Mouse (Mus musculus) E14TG2a.4 (cell line): Measurements from ENCODE around the gene Jup.

Experiments
- CTCF ChIP-seq: conservative IDR thresholded peaks from 2 replicates; pipeline ENCODE4 v1.5.1; 2014; ENCODE audit warnings: low read length
- NANOG ChIP-seq: IDR thresholded peaks from 2 replicates; pipeline ENCODE4 v1.6.1; 2014; ENCODE audit warnings: borderline replicate concordance, low read length, mixed read lengths
- POU5F1 ChIP-seq: IDR thresholded peaks from 2 replicates; pipeline ENCODE4 v1.6.1; 2014; ENCODE audit warnings: low read length, borderline replicate concordance

DNA sequence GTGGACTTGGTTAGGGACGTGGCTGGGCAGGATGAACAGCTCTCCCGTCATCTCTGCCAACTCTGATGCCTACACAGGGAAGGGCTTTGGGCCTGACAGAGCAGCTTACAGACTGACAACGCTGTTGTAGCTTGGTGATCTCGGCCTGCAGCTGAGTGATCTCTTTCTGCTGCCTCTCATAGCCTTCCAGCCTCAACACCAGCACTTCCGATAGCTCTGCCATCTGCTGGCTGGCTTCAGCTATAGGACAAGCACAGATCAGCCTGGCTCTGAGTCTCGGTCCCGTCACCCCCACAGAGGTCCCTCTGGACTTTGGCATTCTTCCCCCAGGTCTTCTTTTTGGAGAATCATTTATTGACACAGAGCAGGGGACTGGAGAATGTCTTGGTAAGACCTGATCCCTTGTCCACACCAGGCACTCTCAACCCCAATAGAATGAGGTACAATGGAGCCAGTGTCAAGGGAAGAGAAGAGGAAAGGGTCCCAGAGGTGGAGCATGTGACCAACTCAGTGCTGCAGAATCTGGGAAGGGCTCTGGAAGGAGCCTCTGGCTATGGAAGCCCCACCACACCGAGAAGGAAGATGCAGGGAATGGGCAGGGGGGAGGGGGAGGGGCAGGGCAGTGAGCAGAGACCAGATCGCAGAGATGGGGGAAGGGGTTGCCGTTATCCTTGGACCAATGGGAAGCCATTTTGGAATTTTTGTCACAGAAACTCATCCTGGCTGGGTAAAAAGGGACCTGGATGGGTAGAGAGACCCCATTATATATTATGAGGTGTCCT is 45.3 kb downstream of the Jup start:
- TF ChIP-seq CTCF: no peak; the same call in 1 of the 2 replicates
- TF ChIP-seq POU5F1: no peak
- TF ChIP-seq NANOG: no peak
